Mouse (Mus musculus) heart, adult 2 months (tissue): Measurements from ENCODE around the gene Ticam1. TPM values are rescaled to one million over a fixed set of nuclear protein-coding genes. Genes with fewer than 3 reads are reported as not detected.

ENCODE experiments used
- DNase-seq, 2 experiments: peaks; one replicate each; pipeline ENCODE4 v3.0.0; 2021
- H3K27ac ChIP-seq: fragments of 200-600 bp; 2 replicates; pipeline ENCODE4 v1.8.1; 2022
- H3K27me3 ChIP-seq: fragments of 200-500 bp; 2 replicates; pipeline ENCODE4 v1.6.1; 2012; ENCODE audit warnings: mild to moderate bottlenecking, low read length, inconsistent platforms, mixed read lengths; ENCODE audit not compliant: control insufficient read depth, insufficient read depth
- H3K36me3 ChIP-seq: fragments of 200-500 bp; 2 replicates; pipeline ENCODE4 v1.6.1; 2012; ENCODE audit warnings: low read length, inconsistent platforms; ENCODE audit not compliant: control insufficient read depth, insufficient read depth
- H3K4me1 ChIP-seq: fragments of 200-500 bp; 2 replicates; pipeline ENCODE4 v1.6.1; 2011; ENCODE audit warnings: low read length; ENCODE audit not compliant: control insufficient read depth, insufficient read depth
- H3K4me3 ChIP-seq: fragments of 200-600 bp; 2 replicates; pipeline ENCODE4 v1.8.1; 2022
- H3K79me2 ChIP-seq: fragments of 200-500 bp; replicated peaks from 2 replicates; pipeline ENCODE4 v1.6.1; 2012; ENCODE audit warnings: mild to moderate bottlenecking, inconsistent platforms, low read length, moderate library complexity, mixed read lengths; ENCODE audit not compliant: control insufficient read depth, insufficient read depth
- H3K9ac ChIP-seq: fragments of 200-500 bp; 2 replicates; pipeline ENCODE4 v1.6.1; 2012; ENCODE audit warnings: low read depth, mild to moderate bottlenecking, control low read depth, inconsistent platforms, low read length, mixed read lengths
- CTCF ChIP-seq: fragments of 200-600 bp; IDR thresholded peaks from 2 replicates; pipeline ENCODE4 v1.8.1; 2022; ENCODE audit warnings: antibody characterized with exemption, mild to moderate bottlenecking, moderate library complexity
- EP300 ChIP-seq: fragments of 200-500 bp; IDR thresholded peaks from 2 replicates; pipeline ENCODE4 v1.6.1; 2011; ENCODE audit warnings: low read depth, low read length, control low read depth; ENCODE audit not compliant: insufficient read depth
- POLR2A ChIP-seq: fragments of 200-500 bp; IDR thresholded peaks from 2 replicates; pipeline ENCODE4 v1.6.1; 2011; ENCODE audit warnings: mild to moderate bottlenecking, low read depth, low read length, control low read depth; ENCODE audit not compliant: insufficient read depth
- WGBS: fragments of 180-500 bp; shearing (Covaris S2); methylation state at CpG from one replicate; pipeline ENCODE4 v1.1.7; 2018; 5-methylcytosine and 5-hydroxymethylcytosine counted together
- intact Hi-C: fragments of 180-260 bp; cut with DNase I; formaldehyde crosslinking; loops from one replicate; pipeline ENCODE4 v1.15.1; 2025
- polyA plus RNA-seq: library from polyadenylated mRNA; depleted of rRNA; stranded (reverse); fragments of >200 nt; gene quantifications from 2 replicates; pipeline ENCODE4 v1.2.3, GENCODE M21; 2012
- total RNA-seq, 2 experiments: library from RNA; stranded (reverse); gene quantifications; 2 replicates each; pipeline ENCODE4 v1.2.3; 2021

Gene Ticam1
- total and polyA plus RNA-seq, 3 experiments, result 8.0 to 16.8 (median 8.0) TPM

DNA sequence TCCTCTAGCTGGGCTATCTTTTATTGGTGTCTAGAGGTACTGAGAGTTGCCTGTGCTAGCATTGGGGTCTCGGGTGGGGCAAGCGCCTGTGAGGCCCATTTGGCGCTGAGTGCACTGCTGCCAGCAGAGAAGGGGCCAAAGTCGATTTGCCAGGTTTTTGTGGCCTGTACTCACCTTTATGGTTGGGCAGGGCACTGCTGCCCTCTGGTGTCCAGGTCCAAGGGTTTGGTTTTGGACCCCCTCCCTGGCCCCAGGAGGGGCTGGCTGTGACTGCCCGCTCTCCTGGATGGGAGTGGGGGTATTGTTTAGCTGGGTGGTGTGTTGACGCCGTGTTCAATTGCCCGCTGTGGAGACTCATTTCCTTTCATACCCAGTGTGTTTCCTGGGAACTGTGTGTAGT lies 29.2 kb upstream of the Ticam1 start:
- Histone ChIP-seq H3K4me3 (no peak overlapping the region), H3K36me3 (no peaks in the 10 kb centered on the region), H3K27me3 (no peaks in the 10 kb centered on the region), H3K4me1 (peaks cover 1% of the 10 kb centered on the region; the same call in 1 of the 2 replicates), H3K9ac (no peak overlapping the region), H3K27ac (no peak overlapping the region), H3K79me2 (no peaks in the 10 kb centered on the region)
- DNase-seq, result no peak
- intact Hi-C loops, result loop anchor here (2.0 kb wide), 2 partner anchors 15 to 19 kb away; no protein-coding TSS in a partner anchor
- TF ChIP-seq EP300, result no peak
- peak; percentile 64 for TF ChIP-seq CTCF
- TF ChIP-seq POLR2A, result no peak
- 57% methylated on average over 8 of the region's 8 CpGs for WGBS

GRCm38 (mm10) chr17:56305156-56305555 lies 28.6 kb upstream of the Ticam1 start:
- intact Hi-C loops, result loop anchor here (2.0 kb wide), 2 partner anchors 14 to 20 kb away; no protein-coding TSS in a partner anchor
- Histone ChIP-seq H3K4me1 (peaks cover 1% of the 10 kb centered on the region; the same call in 1 of the 2 replicates), H3K27me3 (no peaks in the 10 kb centered on the region), H3K4me3 (no peak overlapping the region), H3K36me3 (no peaks in the 10 kb centered on the region), H3K9ac (no peak overlapping the region), H3K79me2 (no peaks in the 10 kb centered on the region), H3K27ac (no peak overlapping the region)
- TF ChIP-seq POLR2A (no peak), CTCF (no peak), EP300 (no peak)
- DNase-seq, result no peak
- 57% methylated on average over 9 of the region's 9 CpGs for WGBS

GRCm38 (mm10) chr17:56304718-56305117 lies 28.1 kb upstream of the Ticam1 start:
- 18% methylated on average over 11 of the region's 11 CpGs for WGBS
- Histone ChIP-seq H3K27ac (no peak overlapping the region), H3K79me2 (no peaks in the 10 kb centered on the region), H3K36me3 (no peaks in the 10 kb centered on the region), H3K4me1 (peaks cover 1% of the 10 kb centered on the region; the same call in 1 of the 2 replicates), H3K9ac (no peak overlapping the region), H3K27me3 (no peaks in the 10 kb centered on the region), H3K4me3 (no peak overlapping the region; the same call in 1 of the 2 replicates)
- intact Hi-C loops, result loop anchor here (2.0 kb wide), 2 partner anchors 14 to 20 kb away; no protein-coding TSS in a partner anchor
- DNase-seq, result no peak
- TF ChIP-seq POLR2A (no peak), CTCF (no peak), EP300 (no peak)

- Histone ChIP-seq H3K27ac (no peak overlapping the region), H3K4me1 (peaks cover 1% of the 10 kb centered on the region; the same call in 1 of the 2 replicates), H3K4me3 (peak overlapping the region; percentile 71), H3K9ac (peak overlapping the region; percentile 57), H3K79me2 (no peaks in the 10 kb centered on the region), H3K27me3 (no peaks in the 10 kb centered on the region), H3K36me3 (no peaks in the 10 kb centered on the region)
- TF ChIP-seq CTCF (peak; percentile 16; the same call in 1 of the 2 replicates), EP300 (no peak)
- WGBS, result under 1% methylated on average over 68 of the region's 68 CpGs
- intact Hi-C loops, result loop anchor here (2.0 kb wide), 2 partner anchors 13 to 21 kb away; no protein-coding TSS in a partner anchor
- DNase-seq, result peak; percentile 96
Measured at GRCm38 (mm10) chr17:56303847-56304586, 27.4 kb upstream of the Ticam1 start.

- peak within 1 kb of the TSS; percentile 57 for H3K9ac ChIP-seq
- peak within 1 kb of the TSS; percentile 71 for H3K4me3 ChIP-seq
- no peaks in the 10 kb centered on the region for H3K27me3 ChIP-seq
- H3K27ac ChIP-seq, result no peak within 1 kb of the TSS
- H3K79me2 ChIP-seq, result no peaks in the 10 kb centered on the region
- no peak for TF ChIP-seq CTCF
- peak; percentile 78 to 83 for DNase-seq
- intact Hi-C loops, result no loop called here
- no peaks in the 10 kb centered on the region for H3K36me3 ChIP-seq
- H3K4me1 ChIP-seq, result peaks cover 1% of the 10 kb centered on the region; the same call in 1 of the 2 replicates
- WGBS, result under 1% methylated on average over 43 of the region's 43 CpGs
Measured at GRCm38 (mm10) chr17:56303160-56303846, 26.7 kb upstream of the Ticam1 start, which contains the start of gene Uhrf1. Gene Uhrf1, plus strand, starts transcription at chr17:56303321.
